Mouse (Mus musculus) lung, adult 2 months (tissue): ENCODE results near the gene Prr22.

ENCODE experiments used
- CTCF ChIP-seq: fragments of 200-500 bp; IDR thresholded peaks from 2 replicates; pipeline ENCODE4 v1.5.1; 2011; ENCODE audit warnings: mild to moderate bottlenecking, low read length, control low read depth; ENCODE audit not compliant: insufficient read depth
- POLR2A ChIP-seq: fragments of 200-500 bp; IDR thresholded peaks from 2 replicates; pipeline ENCODE4 v1.6.1; 2011; ENCODE audit warnings: low read depth, mild to moderate bottlenecking, control low read depth, low read length, borderline replicate concordance; ENCODE audit errors: extremely low read depth

GRCm38 (mm10) chr17:56805784-56806183 is 35.7 kb downstream of the Prr22 start:
- TF ChIP-seq CTCF (no peak), POLR2A (no peak)
